Mouse (Mus musculus) kidney, adult 9 months (tissue): Measurements from ENCODE around the gene Ifitm5.

ENCODE experiments used
- DNase-seq: peaks from one replicate; pipeline ENCODE4 v3.0.0; 2022

The Ifitm5 gene

DNA sequence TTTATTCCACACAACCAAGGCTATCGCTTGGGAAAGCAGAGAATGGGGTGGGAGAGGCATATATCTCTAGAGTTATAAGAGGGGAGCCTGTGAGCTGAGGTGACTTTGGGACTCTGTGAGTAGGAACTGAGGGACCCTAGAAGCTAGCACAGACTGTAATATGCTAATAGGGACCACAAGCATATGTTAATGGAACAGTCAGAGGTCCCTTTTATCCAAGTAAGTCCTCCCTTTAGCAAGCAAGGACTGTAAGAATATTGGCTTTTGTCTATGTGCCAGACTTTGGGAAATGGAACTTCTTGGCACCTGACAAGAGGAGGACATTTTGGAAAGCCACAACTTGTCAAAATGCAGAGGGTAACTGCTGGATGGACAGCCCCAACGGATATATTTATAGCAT, 11.2 kb downstream of the Ifitm5 start:
- no peak for DNase-seq

DNA sequence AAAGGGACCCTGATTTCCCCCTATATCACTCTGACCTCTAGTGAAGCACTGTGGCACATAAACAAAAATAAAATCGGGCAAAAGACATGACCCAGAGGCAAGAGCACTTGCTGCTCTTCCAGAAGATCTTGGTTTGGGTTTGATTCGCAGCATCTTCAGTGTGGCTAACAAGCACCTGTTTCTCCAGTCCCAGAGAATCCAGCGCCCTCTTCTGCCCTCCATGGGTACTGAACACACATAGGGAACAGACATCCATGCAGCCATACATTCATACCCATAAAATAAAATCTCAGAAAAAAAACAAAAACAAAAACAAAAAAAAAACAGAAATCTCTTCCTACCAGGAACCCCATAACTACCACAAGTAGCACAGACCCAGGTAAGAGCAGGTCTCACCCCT, 11.7 kb downstream of the Ifitm5 start:
- peak; percentile 41 for DNase-seq

DNA sequence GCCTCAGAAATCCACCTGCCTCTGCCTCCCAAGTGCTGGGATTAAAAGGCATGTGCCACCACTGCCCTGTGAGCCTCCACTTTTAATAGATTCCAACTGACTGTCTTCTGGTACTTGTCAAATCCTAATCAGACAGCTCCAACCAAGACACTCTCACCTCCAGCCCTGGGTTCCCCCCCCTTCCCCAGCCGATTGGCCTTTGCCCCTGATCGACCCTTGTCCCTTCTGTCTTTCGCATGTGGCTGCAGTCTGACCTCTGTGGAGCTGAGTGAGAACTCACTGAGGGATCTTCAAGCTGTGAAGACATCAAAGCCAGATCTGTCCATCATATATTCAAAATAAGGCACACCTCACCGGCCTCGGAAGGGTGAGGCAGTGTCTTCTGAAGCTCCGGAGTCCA, 22.9 kb downstream of the Ifitm5 start:
- DNase-seq, result no peak

DNA sequence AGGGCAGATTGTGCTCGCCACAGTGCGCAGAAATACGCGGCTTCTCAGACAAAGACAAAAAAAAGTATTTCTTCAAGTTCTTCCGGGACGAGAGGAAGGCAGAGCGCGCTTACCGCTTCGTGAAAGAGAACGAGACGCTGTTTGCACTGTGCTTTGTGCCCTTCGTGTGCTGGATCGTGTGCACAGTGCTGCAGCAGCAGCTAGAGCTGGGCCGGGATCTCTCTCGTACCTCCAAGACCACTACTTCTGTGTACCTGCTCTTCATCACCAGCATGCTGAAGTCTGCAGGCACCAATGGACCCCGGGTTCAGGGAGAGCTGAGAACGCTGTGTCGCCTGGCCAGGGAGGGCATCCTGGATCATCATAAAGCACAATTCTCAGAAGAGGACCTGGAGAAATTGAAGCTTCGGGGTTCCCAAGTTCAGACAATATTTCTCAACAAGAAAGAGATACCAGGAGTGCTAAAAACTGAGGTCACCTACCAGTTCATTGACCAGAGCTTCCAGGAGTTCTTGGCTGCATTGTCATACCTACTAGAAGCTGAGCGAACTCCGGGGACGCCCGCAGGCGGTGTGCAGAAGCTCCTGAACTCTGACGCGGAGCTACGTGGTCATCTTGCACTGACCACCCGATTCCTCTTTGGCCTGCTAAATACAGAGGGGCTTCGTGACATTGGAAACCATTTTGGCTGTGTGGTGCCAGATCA, 26.9 kb downstream of the Ifitm5 start:
- DNase-seq, result no peak

DNA sequence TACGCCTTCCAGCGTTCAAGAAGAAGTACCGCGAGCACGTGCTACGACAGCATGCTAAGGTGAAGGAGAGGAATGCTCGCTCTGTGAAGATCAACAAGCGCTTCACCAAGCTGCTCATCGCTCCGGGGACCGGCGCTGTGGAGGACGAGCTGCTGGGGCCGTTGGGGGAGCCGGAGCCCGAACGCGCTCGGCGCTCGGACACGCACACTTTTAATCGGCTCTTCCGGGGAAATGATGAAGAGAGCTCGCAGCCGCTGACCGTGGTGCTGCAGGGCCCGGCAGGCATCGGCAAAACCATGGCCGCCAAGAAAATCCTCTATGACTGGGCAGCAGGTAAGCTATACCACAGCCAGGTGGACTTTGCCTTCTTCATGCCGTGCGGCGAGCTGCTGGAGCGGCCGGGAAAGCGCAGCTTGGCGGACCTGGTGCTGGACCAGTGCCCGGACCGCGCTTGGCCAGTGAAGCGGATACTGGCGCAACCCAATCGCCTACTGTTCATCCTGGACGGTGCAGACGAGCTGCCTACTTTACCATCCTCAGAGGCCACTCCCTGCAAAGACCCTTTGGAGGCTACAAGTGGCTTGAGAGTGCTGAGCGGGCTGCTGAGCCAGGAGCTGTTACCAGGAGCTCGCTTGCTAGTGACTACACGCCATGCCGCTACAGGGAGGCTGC, 27.6 kb downstream of the Ifitm5 start:
- DNase-seq, result peak; percentile 95

GRCm38 (mm10) chr7:140921225-140921975, 28.7 kb downstream of the Ifitm5 start:
- peak; percentile 64 for DNase-seq

DNA sequence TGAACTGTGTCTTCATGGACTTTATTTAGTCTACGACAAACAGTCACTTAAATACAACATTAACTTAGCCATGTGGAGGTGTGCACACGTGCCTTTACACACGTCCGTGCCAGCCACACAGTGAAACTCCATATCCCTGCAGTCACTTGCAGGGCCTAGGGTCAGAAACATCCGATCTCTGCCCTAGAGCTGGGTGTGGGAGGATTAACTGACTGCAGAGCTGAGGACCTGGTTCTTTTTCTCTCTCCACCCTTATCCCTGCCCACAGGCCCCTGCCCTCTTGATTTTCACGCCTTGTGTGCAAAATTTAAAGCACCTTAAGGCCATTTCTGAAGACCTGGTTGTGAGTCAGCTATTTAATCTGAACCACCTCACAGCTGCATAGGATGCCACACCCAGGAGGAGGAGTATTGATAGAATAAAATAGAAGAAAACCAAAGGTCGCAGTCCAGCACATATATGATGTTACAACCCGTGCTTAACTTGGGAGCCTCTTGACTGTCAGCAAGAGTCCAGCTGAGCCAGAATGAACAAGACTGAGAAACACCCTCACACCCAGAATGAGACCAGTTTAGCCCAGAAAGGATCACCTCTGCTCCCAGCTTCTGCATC, 29.6 kb downstream of the Ifitm5 start, which contains the start of gene Nlrp6:
Gene Nlrp6 (plus strand): TSS at position 485 of the 612 bp plus-strand sequence.
- no peak for DNase-seq

DNA sequence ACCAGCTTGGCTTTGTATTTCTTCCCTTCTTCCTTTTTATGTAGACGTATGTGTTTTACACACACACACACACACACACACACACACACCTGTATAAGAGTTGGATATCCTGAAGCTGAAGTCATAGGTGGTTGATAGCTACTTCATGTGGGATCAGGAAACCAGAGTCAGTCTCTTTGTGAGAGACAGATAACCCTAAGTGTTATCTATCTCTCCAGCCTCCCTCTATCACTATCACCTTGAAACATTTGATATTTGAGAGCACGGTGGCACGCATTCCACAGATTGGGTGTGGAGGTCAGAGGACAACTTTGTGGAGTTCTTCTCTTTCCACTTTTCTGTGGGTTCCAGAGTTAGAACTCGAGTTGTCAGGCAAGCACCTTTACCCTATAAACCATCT, 30.2 kb downstream of the Ifitm5 start:
- DNase-seq, result no peak

DNA sequence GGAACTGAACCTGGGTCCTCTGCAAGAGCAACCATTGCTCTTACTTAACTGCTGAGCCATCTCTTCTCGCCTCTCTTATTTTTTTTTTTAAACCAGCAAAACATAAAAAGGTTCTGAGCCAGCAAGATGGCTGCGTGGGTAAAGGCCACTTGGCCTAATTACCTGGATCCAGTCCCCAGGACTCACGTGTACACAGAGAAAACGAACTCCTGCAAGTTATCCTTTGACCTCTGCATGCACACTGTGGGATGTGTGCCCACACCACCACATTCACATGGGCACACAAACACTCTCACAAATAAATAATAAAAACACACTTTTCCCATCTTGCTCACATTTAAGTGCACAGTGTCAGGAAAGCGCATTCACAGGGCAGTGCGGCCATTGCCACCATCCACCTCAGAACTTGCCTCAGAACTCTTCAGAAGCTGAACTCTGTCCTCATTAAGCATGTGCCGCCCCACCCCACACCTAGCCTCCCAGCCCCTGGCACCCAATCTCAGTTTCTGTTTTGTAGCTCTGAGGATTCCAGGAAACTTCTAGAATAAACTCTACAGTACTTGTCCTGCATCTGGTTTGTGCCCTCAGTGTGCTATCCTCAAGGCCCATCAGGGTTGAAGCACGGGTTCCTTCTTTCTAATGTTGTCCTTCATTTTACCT, 35.9 kb downstream of the Ifitm5 start:
- DNase-seq, result peak; percentile 91

- peak; percentile 81 for DNase-seq
Measured at GRCm38 (mm10) chr7:140912846-140913482, 37.1 kb downstream of the Ifitm5 start.

DNA sequence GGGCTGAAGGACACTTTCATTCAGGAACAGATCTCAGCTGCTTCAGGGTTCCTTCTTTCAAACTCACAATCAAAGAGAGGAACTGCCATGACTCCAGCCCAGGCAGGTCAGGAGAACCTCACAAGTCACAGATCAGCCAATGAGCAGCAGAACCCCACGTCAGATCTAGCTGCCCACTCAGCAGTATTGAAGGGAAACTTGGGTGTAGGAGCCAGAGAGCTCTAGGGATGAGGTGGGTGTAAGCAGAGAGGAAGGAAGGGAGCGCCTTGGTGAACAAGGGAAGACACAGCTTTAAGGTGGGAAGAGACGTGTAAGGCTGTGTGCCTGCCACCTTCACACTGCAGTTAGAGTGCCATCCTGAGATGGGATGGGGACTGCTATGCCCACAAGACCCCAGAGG, 37.8 kb downstream of the Ifitm5 start:
- DNase-seq, result no peak

- DNase-seq, result peak; percentile 93
Measured at GRCm38 (mm10) chr7:140908634-140909107, 41.4 kb downstream of the Ifitm5 start.

- DNase-seq, result no peak
Measured at GRCm38 (mm10) chr7:140908181-140908580, 41.9 kb downstream of the Ifitm5 start.

DNA sequence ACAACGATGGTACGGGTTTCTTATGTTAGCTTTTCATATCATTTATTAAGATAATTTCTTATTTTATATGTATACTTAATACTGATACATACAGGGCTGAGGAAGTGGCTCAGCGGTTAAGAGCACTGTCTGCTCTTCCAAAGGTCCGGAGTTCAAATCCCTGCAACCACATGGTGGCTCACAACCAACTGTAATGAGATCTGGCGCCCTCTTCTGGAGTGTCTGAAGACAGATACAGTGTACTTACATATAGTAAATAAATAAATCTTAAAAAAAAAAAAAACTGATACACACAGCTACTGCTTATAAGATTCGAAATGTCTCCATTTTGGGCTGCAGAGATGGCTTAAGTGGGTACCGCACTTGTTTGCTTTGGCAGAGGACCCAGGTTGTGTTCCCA, 42.4 kb downstream of the Ifitm5 start:
- no peak for DNase-seq

GRCm38 (mm10) chr7:140907131-140907530, 43.0 kb downstream of the Ifitm5 start:
- no peak for DNase-seq

GRCm38 (mm10) chr7:140905642-140906081, 44.4 kb downstream of the Ifitm5 start:
- peak; percentile 88 for DNase-seq

DNA sequence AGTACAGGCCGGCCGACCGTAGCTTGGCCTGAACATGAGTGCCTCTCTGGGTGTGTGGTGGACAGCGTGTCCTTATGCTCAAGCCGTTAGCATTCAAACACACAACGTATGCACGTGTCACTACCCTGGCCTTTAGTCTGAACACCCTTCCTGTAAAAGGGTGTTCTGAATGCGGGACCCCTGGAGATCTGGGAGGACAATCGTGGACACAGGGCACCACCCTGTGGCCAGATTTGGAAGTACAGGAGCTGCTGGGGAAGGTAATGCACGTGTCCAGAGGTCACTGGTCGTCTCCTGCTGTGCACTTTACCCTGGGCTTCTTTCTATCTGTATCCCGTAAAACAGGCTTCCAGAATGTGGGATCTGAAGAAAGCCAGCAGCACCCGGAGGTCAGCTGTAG, 46.9 kb downstream of the Ifitm5 start:
- peak; percentile 90 for DNase-seq

- DNase-seq, result no peak
Measured at GRCm38 (mm10) chr7:140902036-140902875, 47.8 kb downstream of the Ifitm5 start.

GRCm38 (mm10) chr7:140900220-140900619, 49.9 kb downstream of the Ifitm5 start, which contains the start of gene Cox8b:
TSS of gene Cox8b (minus strand) at chr7:140900446.
- DNase-seq, result no peak

DNA sequence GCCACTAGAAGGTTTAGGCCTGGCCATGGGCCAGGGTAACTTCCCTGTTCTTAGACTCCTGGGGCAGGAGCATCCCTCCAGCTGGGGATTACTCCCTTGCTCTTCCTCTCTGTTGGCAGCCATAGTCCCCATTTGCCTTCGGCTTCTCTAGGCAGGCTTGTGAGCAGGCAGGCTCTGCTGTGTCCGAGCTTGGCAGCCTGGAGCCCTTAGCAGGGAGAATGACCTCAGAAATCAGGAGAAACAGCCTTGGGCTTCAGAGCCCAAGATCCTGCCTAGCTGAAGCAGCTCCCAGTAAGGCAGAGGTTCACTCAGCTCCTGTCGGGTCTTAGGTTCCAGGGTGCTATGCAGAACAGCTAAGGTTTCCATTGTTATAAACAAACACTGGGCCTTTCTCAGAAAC, 51.0 kb downstream of the Ifitm5 start:
- no peak for DNase-seq
